Mouse (Mus musculus) stomach, postnatal 0 days (tissue): ENCODE data around the gene Panx1.

Source experiments
- CTCF ChIP-seq: IDR thresholded peaks from 2 replicates; pipeline ENCODE4 v1.5.1; 2016; ENCODE audit warnings: antibody characterized with exemption, low read depth, mild to moderate bottlenecking, moderate library complexity
- EP300 ChIP-seq: optimal IDR thresholded peaks from 2 replicates; pipeline ENCODE3; 2016; ENCODE audit warnings: antibody characterized with exemption

- TF ChIP-seq CTCF (no peak), EP300 (no peak)
These were observed 62.1 kb downstream of the Panx1 start for GRCm38 (mm10) chr9:14983141-14983540.
